Mouse (Mus musculus): ENCODE measurements around the gene Vps16. TPM values are rescaled to one million over a fixed set of nuclear protein-coding genes. Genes with fewer than 3 reads are reported as not detected.

Vps16 gene
- 50.4 and 63.3 TPM in 2 replicates for total RNA-seq (2014; rRNA removed)
- 89.5 and 94.0 TPM in 2 replicates for polyA plus RNA-seq (2015; fragmentation: Nextera tagmentation; extraction: Ambion mirVana)

DNA sequence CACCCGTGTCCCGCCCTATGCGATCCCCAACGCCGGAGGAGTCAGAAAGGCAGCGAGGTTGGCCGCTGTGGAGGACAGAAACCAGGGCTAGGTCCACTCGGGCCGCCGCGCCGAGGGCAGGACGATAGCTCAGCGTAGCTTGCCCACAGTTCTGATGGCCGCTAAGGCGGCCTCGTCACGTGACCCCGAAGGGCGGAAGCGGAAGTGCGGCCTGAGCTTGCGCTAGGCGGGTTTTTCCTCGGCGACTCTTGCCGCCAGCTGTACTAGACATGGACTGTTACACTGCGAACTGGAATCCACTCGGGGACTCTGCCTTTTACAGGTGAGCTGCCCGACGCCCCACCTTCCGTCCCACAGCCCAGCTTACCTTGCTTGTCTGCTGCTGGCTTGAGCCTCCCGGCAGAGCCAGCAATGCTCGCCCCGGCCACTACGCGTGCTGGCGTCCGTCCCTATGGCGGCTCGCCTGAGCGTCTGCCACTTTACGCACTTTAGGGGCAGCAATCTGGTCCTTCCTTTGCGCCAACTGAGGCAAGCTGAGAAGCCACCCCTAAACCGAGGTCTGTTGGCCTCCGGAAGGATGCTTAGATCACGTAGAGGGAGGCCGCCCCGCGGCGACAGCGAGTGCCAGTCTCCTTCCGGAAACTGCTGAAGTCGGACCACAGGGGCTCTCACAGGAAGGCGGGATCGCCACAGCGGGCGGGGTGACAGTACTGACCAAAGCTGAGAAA is at the start of gene Vps16, which contains the start of gene Pced1a:
Gene Vps16, plus strand, starts transcription at position 214 of the 728 bp plus-strand sequence.
Gene Pced1a, minus strand, starts transcription at position 576 of the 728 bp plus-strand sequence.
- Histone ChIP-seq H3K9ac (replicated peaks; ENCODE audit: low read length) (peak within 1 kb of the TSS; percentile 84), H3K9me3 (ENCODE audit: low read length) (no peaks in the 10 kb centered on the region), H3K27me3 (ENCODE audit: insufficient read depth, low read length) (no peaks in the 10 kb centered on the region), H3K4me1 (ENCODE audit: insufficient read depth, low read length) (0 out of 2 replicates have a peak, but pooled peaks cover 10% of the 10 kb centered on the region), H3K4me3 (ENCODE audit: low read length) (peak within 1 kb of the TSS; percentile 48), H3K36me3 (ENCODE audit: insufficient read depth, low read length) (0 out of 2 replicates have a peak, but pooled peaks cover 3% of the 10 kb centered on the region), H3K27ac (peak within 1 kb of the TSS; percentile 97), H3K4me2 (ENCODE audit: low read depth, low read length) (peak within 1 kb of the TSS; percentile 92)
- peak; percentile 96 for DNase-seq (ENCODE audit: low spot score)
- peak; percentile 80 for TF ChIP-seq CTCF (IDR thresholded peaks at IDR 0.05; ENCODE audit: low read depth)
- under 1% methylated on average over 58 of the region's 58 CpGs for WGBS
- ATAC-seq, result peak; percentile 95

DNA sequence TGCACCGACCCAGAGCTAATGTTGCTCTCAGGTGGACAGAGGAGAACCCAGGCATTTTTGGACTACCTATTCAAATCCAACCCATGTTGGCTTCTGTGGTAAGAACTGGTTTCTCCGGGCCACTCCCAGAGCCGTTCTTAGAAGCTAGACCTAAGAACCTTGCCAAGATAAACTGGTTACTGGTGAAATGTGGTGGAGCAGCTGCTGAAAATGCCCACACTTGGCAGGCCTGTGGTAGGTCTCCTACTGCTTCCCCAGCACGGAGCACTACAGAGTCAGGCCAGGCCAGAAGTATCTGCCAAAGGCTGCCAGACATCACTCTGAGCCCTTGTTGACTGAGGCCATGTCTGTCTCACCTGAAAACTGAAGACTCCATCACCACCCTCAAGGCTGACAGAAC is 49.2 kb upstream of the Vps16 start:
- Histone ChIP-seq H3K36me3 (ENCODE audit: insufficient read depth, low read length) (no peaks in the 10 kb centered on the region), H3K4me1 (ENCODE audit: insufficient read depth, low read length) (no peaks in the 10 kb centered on the region), H3K27me3 (ENCODE audit: insufficient read depth, low read length) (no peaks in the 10 kb centered on the region), H3K9me3 (ENCODE audit: low read length) (no peaks in the 10 kb centered on the region), H3K9ac (replicated peaks; ENCODE audit: low read length) (no peak overlapping the region), H3K4me3 (ENCODE audit: low read length) (no peak overlapping the region), H3K27ac (no peak overlapping the region), H3K4me2 (ENCODE audit: low read depth, low read length) (no peak overlapping the region)
- TF ChIP-seq CTCF (IDR thresholded peaks at IDR 0.05; ENCODE audit: low read depth), result no peak
- ATAC-seq, result no peak
- 63% methylated on average over 4 of the region's 4 CpGs for WGBS
- no peak for DNase-seq (ENCODE audit: low spot score)

DNA sequence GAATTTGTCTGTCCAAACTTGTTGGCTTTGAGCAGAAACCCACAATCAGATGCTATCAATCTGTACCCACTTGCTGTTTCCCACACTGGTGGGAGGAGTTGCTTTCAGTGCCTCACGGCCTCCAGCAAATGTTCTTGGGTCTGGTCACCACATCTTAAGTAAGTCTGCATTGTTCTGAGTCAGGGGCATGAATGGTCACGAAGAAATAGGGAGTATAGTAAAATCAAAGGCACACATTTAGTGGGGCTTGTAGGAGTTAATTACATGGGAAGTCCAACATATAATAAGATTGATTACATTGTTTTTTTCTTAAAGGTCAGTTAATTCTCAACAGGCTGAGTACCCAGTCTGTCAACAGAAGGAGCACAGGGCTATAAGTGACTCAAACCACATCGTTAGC is 40.9 kb upstream of the Vps16 start:
- DNase-seq (ENCODE audit: low spot score) (no peak), ATAC-seq (no peak)
- no peaks in the 10 kb centered on the region for H3K4me1 ChIP-seq (ENCODE audit: insufficient read depth, low read length)
- H3K36me3 ChIP-seq (ENCODE audit: insufficient read depth, low read length), result no peaks in the 10 kb centered on the region
- H3K27me3 ChIP-seq (ENCODE audit: insufficient read depth, low read length), result no peaks in the 10 kb centered on the region
- TF ChIP-seq CTCF (IDR thresholded peaks at IDR 0.05; ENCODE audit: low read depth), result no peak
- no peak overlapping the region for H3K4me2 ChIP-seq (ENCODE audit: low read depth, low read length)
- no peaks in the 10 kb centered on the region for H3K9me3 ChIP-seq (ENCODE audit: low read length)
- H3K27ac ChIP-seq, result no peak overlapping the region
- no peak overlapping the region for H3K9ac ChIP-seq (replicated peaks; ENCODE audit: low read length)
- 51% methylated on average over 3 of the region's 3 CpGs for WGBS
- no peak overlapping the region for H3K4me3 ChIP-seq (ENCODE audit: low read length)

DNA sequence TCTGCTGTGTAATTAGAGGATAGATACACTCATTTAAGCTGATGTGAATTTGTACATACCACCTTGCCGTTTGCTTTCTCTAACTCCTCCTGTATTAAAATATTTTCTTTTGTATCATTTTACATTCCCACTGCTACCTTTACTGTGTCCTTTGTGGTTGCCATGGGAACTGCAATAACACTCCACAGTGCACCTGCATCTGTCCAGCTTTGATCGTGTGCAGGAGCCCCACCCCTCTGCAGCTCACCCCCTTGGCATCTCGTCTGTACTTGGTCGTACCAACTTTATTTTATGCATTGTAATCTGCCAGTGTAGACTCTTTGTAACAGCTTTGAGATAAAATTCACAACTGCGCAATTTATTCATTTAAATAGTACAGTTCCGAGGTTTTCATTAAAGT is 40.2 kb upstream of the Vps16 start:
- Histone ChIP-seq H3K9me3 (ENCODE audit: low read length) (no peaks in the 10 kb centered on the region), H3K4me2 (ENCODE audit: low read depth, low read length) (no peak overlapping the region), H3K27ac (no peak overlapping the region), H3K36me3 (ENCODE audit: insufficient read depth, low read length) (no peaks in the 10 kb centered on the region), H3K9ac (replicated peaks; ENCODE audit: low read length) (no peak overlapping the region), H3K4me1 (ENCODE audit: insufficient read depth, low read length) (no peaks in the 10 kb centered on the region), H3K27me3 (ENCODE audit: insufficient read depth, low read length) (no peaks in the 10 kb centered on the region), H3K4me3 (ENCODE audit: low read length) (no peak overlapping the region)
- 63% methylated on average over 6 of the region's 6 CpGs for WGBS
- no peak for DNase-seq (ENCODE audit: low spot score)
- no peak for TF ChIP-seq CTCF (IDR thresholded peaks at IDR 0.05; ENCODE audit: low read depth)
- ATAC-seq, result no peak

DNA sequence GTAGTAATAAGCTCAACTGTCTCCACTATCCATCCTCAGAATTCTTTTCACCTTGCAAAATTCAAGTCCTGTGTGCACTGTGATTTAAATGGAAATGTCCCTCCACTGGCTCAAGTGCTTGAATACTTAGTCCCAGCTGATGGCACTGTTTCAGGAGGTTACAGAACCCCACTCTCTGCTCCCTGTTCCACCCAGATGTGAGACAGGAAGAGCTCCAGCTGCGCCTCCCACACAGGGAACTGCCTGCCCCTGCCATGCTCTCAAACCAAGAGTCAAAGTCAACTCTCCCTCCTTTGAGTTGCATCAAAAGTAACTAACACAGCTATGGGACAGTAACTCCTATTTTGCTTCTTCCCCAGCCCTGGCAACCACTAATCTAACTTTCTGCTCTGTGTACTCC is 37.9 kb upstream of the Vps16 start:
- 85% methylated on average over 1 of the region's 1 CpGs for WGBS
- no peaks in the 10 kb centered on the region for H3K4me1 ChIP-seq (ENCODE audit: insufficient read depth, low read length)

DNA sequence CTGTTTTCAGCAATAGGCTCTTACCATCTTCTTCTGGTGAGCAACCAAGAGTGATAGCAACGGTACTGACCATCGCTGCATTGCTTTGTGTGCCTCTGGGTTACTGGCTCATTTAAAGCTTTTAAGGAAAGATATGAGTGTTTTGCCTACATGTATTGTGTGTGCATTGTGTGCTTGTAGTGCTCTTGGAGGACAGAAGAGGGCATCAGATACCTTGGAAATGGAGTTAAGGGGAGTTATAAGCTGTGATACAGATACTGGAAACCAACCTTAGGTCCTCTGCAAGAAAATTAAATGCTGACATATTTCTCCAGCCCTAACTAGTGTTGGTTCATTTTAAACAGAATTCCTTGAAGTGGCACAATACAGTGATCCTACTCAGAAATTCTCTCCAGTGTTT is 35.3 kb upstream of the Vps16 start:
- no peak overlapping the region for H3K4me3 ChIP-seq (ENCODE audit: low read length)
- DNase-seq (ENCODE audit: low spot score), result no peak
- 66% methylated on average over 2 of the region's 2 CpGs for WGBS
- no peak for ATAC-seq
- H3K36me3 ChIP-seq (ENCODE audit: insufficient read depth, low read length), result peaks cover 10% of the 10 kb centered on the region; the same call in 1 of the 2 replicates
- H3K4me2 ChIP-seq (ENCODE audit: low read depth, low read length), result no peak overlapping the region
- no peaks in the 10 kb centered on the region for H3K4me1 ChIP-seq (ENCODE audit: insufficient read depth, low read length)
- H3K9ac ChIP-seq (replicated peaks; ENCODE audit: low read length), result no peak overlapping the region
- H3K9me3 ChIP-seq (ENCODE audit: low read length), result no peaks in the 10 kb centered on the region
- no peak overlapping the region for H3K27ac ChIP-seq
- TF ChIP-seq CTCF (IDR thresholded peaks at IDR 0.05; ENCODE audit: low read depth), result peak; percentile 61
- H3K27me3 ChIP-seq (ENCODE audit: insufficient read depth, low read length), result no peaks in the 10 kb centered on the region

More for the DNA sequence above, 37.9 kb upstream of the Vps16 start:
- TF ChIP-seq CTCF (IDR thresholded peaks at IDR 0.05; ENCODE audit: low read depth), result no peak
- no peak overlapping the region for H3K27ac ChIP-seq
- no peak overlapping the region for H3K9ac ChIP-seq (replicated peaks; ENCODE audit: low read length)
- no peak overlapping the region for H3K4me2 ChIP-seq (ENCODE audit: low read depth, low read length)
- ATAC-seq (no peak), DNase-seq (ENCODE audit: low spot score) (no peak)
- H3K27me3 ChIP-seq (ENCODE audit: insufficient read depth, low read length), result no peaks in the 10 kb centered on the region
- H3K9me3 ChIP-seq (ENCODE audit: low read length), result no peaks in the 10 kb centered on the region
- H3K4me3 ChIP-seq (ENCODE audit: low read length), result no peak overlapping the region
- H3K36me3 ChIP-seq (ENCODE audit: insufficient read depth, low read length), result 0 out of 2 replicates have a peak, but pooled peaks cover 1% of the 10 kb centered on the region
